Mouse (Mus musculus) erythroblast, embryonic 14.5 days (primary cell): ENCODE measurements around the gene Ccdc155. TPM values are rescaled to one million over a fixed set of nuclear protein-coding genes. Genes with fewer than 3 reads are reported as not detected.
"Not testable (repeated sequence)": the region's sequence is repeated elsewhere in the genome, so short reads cannot be mapped to it uniquely, and the experiment has no call there.

Experiments used
- H3K27me3 ChIP-seq: 2 replicates; pipeline ENCODE4 v1.6.1; 2012; ENCODE audit warnings: inconsistent platforms; ENCODE audit not compliant: control insufficient read depth
- H3K36me3 ChIP-seq: 2 replicates; pipeline ENCODE4 v1.6.1; 2012; ENCODE audit warnings: mild to moderate bottlenecking, inconsistent platforms; ENCODE audit not compliant: control insufficient read depth
- H3K4me1 ChIP-seq: 2 replicates; pipeline ENCODE4 v1.6.1; 2012; ENCODE audit warnings: inconsistent platforms; ENCODE audit not compliant: control insufficient read depth
- H3K4me3 ChIP-seq: replicated peaks from 2 replicates; pipeline ENCODE3; 2012; ENCODE audit warnings: moderate library complexity, mild to moderate bottlenecking, inconsistent platforms
- H3K9me3 ChIP-seq: 2 replicates; pipeline ENCODE4 v1.6.1; 2012; ENCODE audit warnings: low read length, inconsistent platforms, mixed read lengths; ENCODE audit not compliant: control insufficient read depth
- GATA1 ChIP-seq: IDR thresholded peaks from 2 replicates; pipeline ENCODE4 v1.6.1; 2012; ENCODE audit warnings: low read length, inconsistent platforms, mixed read lengths
- TAL1 ChIP-seq: IDR thresholded peaks from 3 replicates; pipeline ENCODE4 v1.6.1; 2012; ENCODE audit warnings: low read length, inconsistent platforms, mixed read lengths
- polyA plus RNA-seq: library from polyadenylated mRNA; stranded (reverse); fragments of >175 nt; gene quantifications from 2 replicates; pipeline ENCODE4 v1.2.3, GENCODE M21; 2012

The Ccdc155 gene
- polyA plus RNA-seq, 1 experiment: 0.05 TPM

DNA sequence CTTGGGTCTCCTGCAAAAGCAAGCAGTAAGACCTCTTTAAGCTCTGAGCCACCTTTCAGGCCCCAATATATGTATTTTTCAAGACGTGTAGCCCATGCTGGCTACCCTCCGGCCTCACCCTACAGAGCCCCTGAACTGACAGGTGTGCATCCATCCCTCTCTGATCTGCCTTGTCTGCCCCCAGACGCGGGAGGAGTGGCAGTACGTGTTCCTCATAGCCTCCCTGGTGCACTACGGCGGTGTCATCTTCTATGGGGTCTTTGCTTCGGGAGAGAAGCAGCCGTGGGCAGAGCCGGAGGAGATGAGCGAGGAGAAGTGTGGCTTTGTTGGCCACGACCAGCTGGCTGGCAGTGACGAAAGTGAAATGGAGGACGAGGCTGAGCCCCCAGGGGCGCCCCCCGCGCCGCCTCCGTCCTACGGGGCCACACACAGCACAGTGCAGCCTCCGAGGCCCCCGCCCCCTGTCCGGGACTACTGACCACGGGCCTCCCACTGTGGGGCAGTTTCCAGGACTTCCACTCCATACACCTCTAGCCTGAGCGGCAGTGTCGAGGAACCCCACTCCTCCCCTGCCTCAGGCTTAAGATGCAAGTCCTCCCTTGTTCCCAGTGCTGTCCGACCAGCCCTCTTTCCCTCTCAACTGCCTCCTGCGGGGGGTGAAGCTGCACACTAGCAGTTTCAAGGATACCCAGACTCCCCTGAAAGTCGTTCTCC is 30.0 kb downstream of the Ccdc155 start:
- H3K4me3 ChIP-seq: no peak overlapping the region
- H3K9me3 ChIP-seq: peaks cover 28% of the 10 kb centered on the region
- peaks cover 9% of the 10 kb centered on the region for H3K4me1 ChIP-seq
- H3K27me3 ChIP-seq: peaks cover 85% of the 10 kb centered on the region
- TF ChIP-seq TAL1 (no peak), GATA1 (no peak)
- H3K36me3 ChIP-seq: no peaks in the 10 kb centered on the region

DNA sequence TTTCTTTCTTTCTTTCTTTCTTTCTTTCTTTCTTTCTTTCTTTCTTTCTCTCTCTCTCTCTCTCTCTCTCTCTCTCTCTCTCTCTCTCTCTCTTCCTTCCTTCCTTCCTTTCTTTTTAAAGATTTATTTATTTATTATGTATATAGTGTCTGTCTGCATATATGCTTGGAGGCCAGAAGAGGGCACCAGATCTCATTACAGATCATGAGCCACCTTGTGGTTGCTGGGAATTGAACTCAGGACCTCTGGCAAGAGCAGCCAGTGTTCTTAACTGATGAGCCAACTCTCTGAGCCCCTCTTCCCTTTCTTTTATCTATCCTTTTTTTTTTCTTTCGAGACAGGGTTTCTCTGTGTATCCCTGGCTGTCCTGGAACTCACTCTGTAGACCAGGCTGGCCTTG is 30.9 kb downstream of the Ccdc155 start:
- H3K4me1 ChIP-seq, H3K36me3 ChIP-seq, H3K4me3 ChIP-seq: not testable (repeated sequence)
- Histone ChIP-seq H3K9me3 (peaks cover 37% of the 10 kb centered on the region), H3K27me3 (peaks cover 85% of the 10 kb centered on the region)

DNA sequence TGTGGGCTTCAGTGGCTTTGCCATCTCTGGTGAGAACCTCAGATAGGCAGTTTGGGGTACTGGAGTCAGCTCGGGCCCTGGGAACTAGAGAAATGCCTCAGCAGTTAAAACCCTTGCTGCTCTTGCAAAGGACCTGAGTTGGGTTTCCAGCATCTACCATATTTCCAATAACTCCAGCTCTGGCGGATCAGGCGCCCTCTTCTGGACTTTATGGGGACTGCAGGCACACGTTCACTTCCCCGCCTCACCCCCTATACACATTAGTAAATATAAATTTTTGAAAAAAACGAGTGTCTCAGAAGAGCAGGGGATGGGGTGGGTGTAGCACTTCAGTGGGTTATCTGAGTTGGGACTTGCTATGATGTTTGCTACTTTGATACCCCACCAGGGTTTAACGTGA is 31.7 kb downstream of the Ccdc155 start:
- Histone ChIP-seq H3K9me3 (peaks cover 45% of the 10 kb centered on the region), H3K4me1 (peaks cover 6% of the 10 kb centered on the region), H3K27me3 (peaks cover 85% of the 10 kb centered on the region), H3K36me3 (no peaks in the 10 kb centered on the region), H3K4me3 (no peak overlapping the region)
- TF ChIP-seq TAL1 (no peak), GATA1 (no peak)

DNA sequence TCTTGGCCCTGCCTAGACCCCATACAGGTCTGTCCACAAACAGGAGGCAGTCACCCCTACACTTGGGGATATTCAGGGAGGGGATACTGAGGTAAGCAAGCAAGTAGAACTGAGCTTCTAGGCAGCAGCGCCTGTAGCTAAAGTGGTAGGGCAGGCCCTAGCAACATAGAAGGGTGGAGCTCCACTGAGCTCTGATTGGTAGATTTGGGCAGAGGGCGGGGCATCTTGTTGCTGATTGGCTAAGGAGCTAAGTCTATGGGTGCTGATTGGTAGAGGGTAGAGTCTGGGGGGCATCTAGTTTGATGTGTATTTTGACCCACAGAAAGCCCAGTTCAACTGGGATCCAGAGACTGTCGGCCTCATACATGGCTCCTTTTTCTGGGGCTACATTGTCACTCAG is 35.2 kb downstream of the Ccdc155 start:
- Histone ChIP-seq H3K4me3 (no peak overlapping the region), H3K4me1 (peaks cover 6% of the 10 kb centered on the region), H3K36me3 (no peaks in the 10 kb centered on the region), H3K27me3 (peaks cover 85% of the 10 kb centered on the region), H3K9me3 (peaks cover 49% of the 10 kb centered on the region)
- no peak for TF ChIP-seq GATA1
- TF ChIP-seq TAL1: no peak

DNA sequence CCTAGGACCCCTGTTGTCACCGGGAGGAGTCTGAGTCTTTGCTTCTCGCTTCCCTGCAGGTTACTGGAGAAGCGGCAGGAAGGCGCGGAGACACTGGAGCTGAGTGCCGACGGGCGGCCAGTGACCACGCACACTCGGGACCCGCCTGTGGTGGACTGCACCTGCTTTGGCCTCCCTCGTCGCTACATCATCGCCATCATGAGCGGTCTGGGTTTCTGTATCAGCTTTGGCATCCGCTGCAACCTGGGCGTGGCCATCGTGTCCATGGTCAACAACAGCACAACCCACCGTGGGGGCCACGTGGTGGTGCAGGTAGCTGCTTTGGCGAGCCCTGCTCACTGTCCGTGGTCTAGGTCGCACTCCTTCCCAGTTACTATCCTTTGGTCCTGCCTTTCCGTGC is 36.0 kb downstream of the Ccdc155 start:
- no peak for TF ChIP-seq TAL1
- TF ChIP-seq GATA1: no peak
- peaks cover 86% of the 10 kb centered on the region for H3K27me3 ChIP-seq
- H3K4me3 ChIP-seq: no peak overlapping the region
- H3K9me3 ChIP-seq: peaks cover 51% of the 10 kb centered on the region
- peaks cover 12% of the 10 kb centered on the region for H3K4me1 ChIP-seq
- no peaks in the 10 kb centered on the region for H3K36me3 ChIP-seq

DNA sequence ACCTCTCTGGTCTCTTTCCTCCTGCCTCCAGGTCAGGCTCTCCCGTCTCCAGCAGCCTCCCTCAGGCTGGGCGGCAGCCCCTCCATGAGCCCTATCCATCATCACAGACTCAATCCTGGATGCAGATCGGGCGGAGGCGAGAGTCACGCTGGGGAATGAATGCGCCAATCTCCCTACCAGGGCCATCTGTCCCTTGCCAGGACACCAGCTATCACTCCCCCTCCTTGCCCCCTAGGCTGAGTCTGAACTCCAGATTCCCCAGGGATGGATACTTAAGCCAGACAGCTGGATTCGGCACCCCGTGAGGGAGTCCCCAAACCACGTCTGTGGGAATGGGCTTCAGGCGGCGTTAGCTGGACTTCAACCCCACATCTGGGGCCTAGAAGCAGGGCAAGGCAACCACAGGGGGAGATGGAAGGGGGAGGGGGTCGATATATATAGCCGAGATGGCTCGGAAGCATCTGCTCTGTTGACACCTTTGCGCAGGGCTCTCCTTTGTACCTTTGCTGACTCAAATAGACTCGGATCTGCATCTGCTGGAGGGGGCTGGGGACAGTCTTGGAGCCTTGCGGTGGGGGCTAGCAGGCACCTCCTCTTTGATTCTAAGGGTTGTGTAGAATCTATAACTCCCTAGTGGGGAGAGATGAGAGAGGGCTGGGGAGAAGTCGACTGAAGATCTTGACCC is 36.8 kb downstream of the Ccdc155 start:
- Histone ChIP-seq H3K4me3 (no peak overlapping the region), H3K9me3 (peaks cover 51% of the 10 kb centered on the region), H3K4me1 (peaks cover 14% of the 10 kb centered on the region), H3K36me3 (no peaks in the 10 kb centered on the region), H3K27me3 (peaks cover 89% of the 10 kb centered on the region)
- TF ChIP-seq GATA1 (no peak), TAL1 (no peak)

DNA sequence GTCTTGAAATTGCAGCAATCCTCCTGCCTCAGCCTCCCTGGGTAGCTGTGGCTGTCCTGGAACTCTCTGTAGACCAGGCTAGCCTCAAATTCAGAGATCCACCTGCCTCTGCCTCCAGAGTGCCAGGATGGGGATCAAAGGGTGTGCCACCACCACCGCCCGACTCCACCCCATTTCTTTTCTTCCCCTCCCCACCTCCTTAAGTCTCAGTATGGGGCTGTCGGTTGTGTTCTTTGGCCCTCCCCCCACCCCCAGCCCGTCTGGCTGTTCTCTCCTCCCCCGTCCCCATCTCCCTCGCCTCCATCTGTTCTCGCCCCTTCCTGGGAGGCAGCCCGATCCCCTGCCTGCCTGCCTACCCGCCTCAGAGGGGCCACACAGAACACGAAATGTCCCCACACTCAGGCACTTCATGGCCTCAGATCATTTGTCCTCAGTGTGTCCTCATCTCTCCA is 37.7 kb downstream of the Ccdc155 start:
- Histone ChIP-seq H3K36me3 (no peaks in the 10 kb centered on the region), H3K9me3 (peaks cover 43% of the 10 kb centered on the region), H3K27me3 (peaks cover 94% of the 10 kb centered on the region), H3K4me3 (no peak overlapping the region), H3K4me1 (peaks cover 17% of the 10 kb centered on the region)
- TF ChIP-seq GATA1: no peak
- TF ChIP-seq TAL1: no peak

DNA sequence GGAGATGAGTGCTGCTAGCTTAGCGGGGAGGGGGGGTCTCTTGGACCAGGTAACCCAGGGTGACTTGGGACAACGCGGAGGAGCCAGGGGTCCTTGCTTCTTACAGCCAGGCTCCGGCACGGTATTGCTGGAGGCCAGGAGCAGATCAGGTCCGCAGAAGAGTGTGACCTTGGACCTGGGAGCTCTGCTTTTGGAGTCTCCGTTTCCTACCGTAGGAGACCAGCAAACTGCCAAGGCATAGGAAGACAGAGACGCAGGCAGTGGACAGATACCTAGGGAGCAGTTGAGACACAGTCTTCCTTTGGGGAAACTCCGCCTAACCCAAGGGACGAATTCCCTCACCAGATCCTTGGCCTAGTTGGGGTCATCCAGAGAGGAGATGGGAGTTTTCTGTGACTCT is 39.0 kb downstream of the Ccdc155 start:
- peaks cover 4% of the 10 kb centered on the region for H3K36me3 ChIP-seq
- H3K4me3 ChIP-seq: no peak overlapping the region
- peaks cover 21% of the 10 kb centered on the region for H3K4me1 ChIP-seq
- TF ChIP-seq TAL1 (no peak), GATA1 (no peak)
- H3K27me3 ChIP-seq: peaks cover 88% of the 10 kb centered on the region
- H3K9me3 ChIP-seq: peaks cover 37% of the 10 kb centered on the region

DNA sequence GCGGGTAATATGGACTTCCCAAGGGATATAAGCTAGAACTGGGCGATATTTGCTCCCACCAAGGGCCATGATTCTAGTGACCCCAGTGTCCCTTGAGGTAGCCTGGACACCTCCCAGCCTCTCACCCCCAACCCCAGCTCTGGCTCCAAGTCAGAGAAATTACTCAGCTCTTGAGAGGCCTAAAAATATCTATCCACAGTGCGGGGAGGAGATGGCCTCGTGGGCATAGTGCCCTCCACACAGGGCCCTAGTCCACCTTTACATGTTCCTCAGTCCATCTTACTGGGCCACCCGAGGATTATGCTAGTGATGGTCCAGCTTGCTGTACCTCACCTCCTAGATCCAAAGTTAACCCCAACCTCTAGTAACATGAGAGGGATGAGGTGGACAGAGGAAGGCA is 39.9 kb downstream of the Ccdc155 start:
- Histone ChIP-seq H3K4me3 (no peak overlapping the region), H3K27me3 (peaks cover 80% of the 10 kb centered on the region), H3K9me3 (peaks cover 29% of the 10 kb centered on the region), H3K36me3 (peaks cover 10% of the 10 kb centered on the region), H3K4me1 (peaks cover 21% of the 10 kb centered on the region)
- TF ChIP-seq GATA1 (no peak), TAL1 (no peak)
